Mouse (Mus musculus): ENCODE measurements around the gene Gm47841. TPM values are rescaled to one million over a fixed set of nuclear protein-coding genes. Genes with fewer than 3 reads are reported as not detected.

Gene Gm47841
- polyA plus RNA-seq (2015; fragmentation: Nextera tagmentation; extraction: Ambion mirVana), result not detected in 2 replicates

GRCm38 (mm10) chr15:101047194-101047555 lies at the start of gene Gm47841:
Gene Gm47841, minus strand, starts transcription at chr15:101047397.
- DNase-seq (ENCODE audit: low spot score), result peak; percentile 78

GRCm38 (mm10) chr15:101095392-101095791 lies 48.2 kb upstream of the Gm47841 start:
- no peak overlapping the region for H3K9ac ChIP-seq (replicated peaks; ENCODE audit: low read depth)
- TF ChIP-seq CTCF (IDR thresholded peaks at IDR 0.05) (no peak), EP300 (IDR thresholded peaks at IDR 0.05) (no peak)
- H3K4me3 ChIP-seq (ENCODE audit: low read depth, low read length), result no peak overlapping the region
- no peak for ATAC-seq
- H3K36me3 ChIP-seq (ENCODE audit: insufficient read depth, low read length), result no peaks in the 10 kb centered on the region
- no peak overlapping the region for H3K4me2 ChIP-seq (replicated peaks; ENCODE audit: low read depth, low read length)
- no peak overlapping the region for H3K27ac ChIP-seq (ENCODE audit: low read length)
- no peak for DNase-seq (ENCODE audit: low spot score)
- H3K9me3 ChIP-seq (ENCODE audit: low read length), result no peaks in the 10 kb centered on the region
- 0 out of 2 replicates have a peak, but pooled peaks cover 6% of the 10 kb centered on the region for H3K4me1 ChIP-seq (ENCODE audit: insufficient read depth, low read depth, low read length)
- 76% methylated on average over 3 of the region's 3 CpGs for WGBS
- no peaks in the 10 kb centered on the region; the same call in 1 of the 2 replicates for H3K27me3 ChIP-seq (replicated peaks; ENCODE audit: insufficient read depth, low read length)

More at GRCm38 (mm10) chr15:101047194-101047555, at the start of gene Gm47841:
- ATAC-seq, result peak; percentile 39
- Histone ChIP-seq H3K4me3 (ENCODE audit: low read depth, low read length) (peak within 1 kb of the TSS; percentile 32), H3K36me3 (ENCODE audit: insufficient read depth, low read length) (no peaks in the 10 kb centered on the region), H3K27ac (ENCODE audit: low read length) (no peak within 1 kb of the TSS), H3K9me3 (ENCODE audit: low read length) (no peaks in the 10 kb centered on the region), H3K27me3 (replicated peaks; ENCODE audit: insufficient read depth, low read length) (peaks cover 54% of the 10 kb centered on the region), H3K4me1 (ENCODE audit: insufficient read depth, low read depth, low read length) (peaks cover 8% of the 10 kb centered on the region; the same call in 1 of the 2 replicates), H3K4me2 (replicated peaks; ENCODE audit: low read depth, low read length) (peak within 1 kb of the TSS; percentile 73), H3K9ac (replicated peaks; ENCODE audit: low read depth) (0 out of 2 replicates have a peak within 1 kb of the TSS, but pooled peaks have one; percentile 19)
- under 1% methylated on average over 22 of the region's 23 CpGs for WGBS
- no peak for TF ChIP-seq CTCF (IDR thresholded peaks at IDR 0.05)
- TF ChIP-seq EP300 (IDR thresholded peaks at IDR 0.05), result no peak

- H3K27ac ChIP-seq (ENCODE audit: low read length), result no peak overlapping the region
- TF ChIP-seq CTCF (IDR thresholded peaks at IDR 0.05) (no peak), EP300 (IDR thresholded peaks at IDR 0.05) (no peak)
- no peak for DNase-seq (ENCODE audit: low spot score)
- no peaks in the 10 kb centered on the region for H3K9me3 ChIP-seq (ENCODE audit: low read length)
- H3K4me1 ChIP-seq (ENCODE audit: insufficient read depth, low read depth, low read length), result 0 out of 2 replicates have a peak, but pooled peaks cover 6% of the 10 kb centered on the region
- H3K9ac ChIP-seq (replicated peaks; ENCODE audit: low read depth), result no peak overlapping the region
- H3K36me3 ChIP-seq (ENCODE audit: insufficient read depth, low read length), result no peaks in the 10 kb centered on the region
- no peak overlapping the region for H3K4me2 ChIP-seq (replicated peaks; ENCODE audit: low read depth, low read length)
- ATAC-seq, result no peak
- no peaks in the 10 kb centered on the region; the same call in 1 of the 2 replicates for H3K27me3 ChIP-seq (replicated peaks; ENCODE audit: insufficient read depth, low read length)
- 61% methylated on average over 9 of the region's 9 CpGs for WGBS
- H3K4me3 ChIP-seq (ENCODE audit: low read depth, low read length), result no peak overlapping the region
Measured at GRCm38 (mm10) chr15:101094979-101095378, 47.8 kb upstream of the Gm47841 start.

- DNase-seq (ENCODE audit: low spot score), result no peak
- no peaks in the 10 kb centered on the region for H3K36me3 ChIP-seq (ENCODE audit: insufficient read depth, low read length)
- no peak for ATAC-seq
- no peaks in the 10 kb centered on the region; the same call in 1 of the 2 replicates for H3K27me3 ChIP-seq (replicated peaks; ENCODE audit: insufficient read depth, low read length)
- TF ChIP-seq EP300 (IDR thresholded peaks at IDR 0.05) (no peak), CTCF (IDR thresholded peaks at IDR 0.05) (no peak)
- WGBS, result 59% methylated on average over 6 of the region's 6 CpGs
- no peak overlapping the region for H3K9ac ChIP-seq (replicated peaks; ENCODE audit: low read depth)
- no peak overlapping the region for H3K4me2 ChIP-seq (replicated peaks; ENCODE audit: low read depth, low read length)
- 0 out of 2 replicates have a peak, but pooled peaks cover 6% of the 10 kb centered on the region for H3K4me1 ChIP-seq (ENCODE audit: insufficient read depth, low read depth, low read length)
- H3K27ac ChIP-seq (ENCODE audit: low read length), result no peak overlapping the region
- no peaks in the 10 kb centered on the region for H3K9me3 ChIP-seq (ENCODE audit: low read length)
- H3K4me3 ChIP-seq (ENCODE audit: low read depth, low read length), result no peak overlapping the region
Measured at GRCm38 (mm10) chr15:101093988-101094387, 46.8 kb upstream of the Gm47841 start.

GRCm38 (mm10) chr15:101092829-101093648 lies 45.8 kb upstream of the Gm47841 start:
- ATAC-seq (peak; percentile 19; the same call in 1 of the 2 replicates), DNase-seq (ENCODE audit: low spot score) (no peak)
- H3K36me3 ChIP-seq (ENCODE audit: insufficient read depth, low read length), result no peaks in the 10 kb centered on the region
- 50% methylated on average over 25 of the region's 25 CpGs for WGBS
- no peak overlapping the region for H3K9ac ChIP-seq (replicated peaks; ENCODE audit: low read depth)
- no peaks in the 10 kb centered on the region for H3K9me3 ChIP-seq (ENCODE audit: low read length)
- no peak overlapping the region for H3K4me3 ChIP-seq (ENCODE audit: low read depth, low read length)
- H3K4me1 ChIP-seq (ENCODE audit: insufficient read depth, low read depth, low read length), result 0 out of 2 replicates have a peak, but pooled peaks cover 2% of the 10 kb centered on the region
- no peak overlapping the region for H3K27ac ChIP-seq (ENCODE audit: low read length)
- no peaks in the 10 kb centered on the region for H3K27me3 ChIP-seq (replicated peaks; ENCODE audit: insufficient read depth, low read length)
- no peak for TF ChIP-seq EP300 (IDR thresholded peaks at IDR 0.05)
- TF ChIP-seq CTCF (IDR thresholded peaks at IDR 0.05), result no peak
- H3K4me2 ChIP-seq (replicated peaks; ENCODE audit: low read depth, low read length), result no peak overlapping the region

- no peak for DNase-seq (ENCODE audit: low spot score)
- Histone ChIP-seq H3K27me3 (replicated peaks; ENCODE audit: insufficient read depth, low read length) (no peaks in the 10 kb centered on the region), H3K4me2 (replicated peaks; ENCODE audit: low read depth, low read length) (no peak overlapping the region), H3K4me3 (ENCODE audit: low read depth, low read length) (no peak overlapping the region), H3K27ac (ENCODE audit: low read length) (no peak overlapping the region), H3K9me3 (ENCODE audit: low read length) (no peaks in the 10 kb centered on the region), H3K9ac (replicated peaks; ENCODE audit: low read depth) (no peak overlapping the region), H3K36me3 (ENCODE audit: insufficient read depth, low read length) (no peaks in the 10 kb centered on the region), H3K4me1 (ENCODE audit: insufficient read depth, low read depth, low read length) (no peaks in the 10 kb centered on the region)
- TF ChIP-seq EP300 (IDR thresholded peaks at IDR 0.05), result peak; percentile 27; the same call in 1 of the 2 replicates
- TF ChIP-seq CTCF (IDR thresholded peaks at IDR 0.05), result no peak
- ATAC-seq, result peak; percentile 37
- WGBS, result 56% methylated on average over 14 of the region's 14 CpGs
Measured at GRCm38 (mm10) chr15:101092121-101092828, 45.1 kb upstream of the Gm47841 start.
